Mouse (Mus musculus) monocyte, adult 2 months (primary cell): ENCODE data around the gene Ppp1r27.
A peak's percentile ranks its signal among the peaks of the same experiment; 100 is the strongest.
"Not testable (repeated sequence)": the region's sequence is repeated elsewhere in the genome, so short reads cannot be mapped to it uniquely, and the experiment has no call there.

Source experiments
- DNase-seq, 2 experiments: peaks; one replicate each; pipeline ENCODE4 v3.0.0; 2022; ENCODE audit warnings: low spot score in 2 of 2, low read depth in 1 of 2

Ppp1r27 gene

DNA sequence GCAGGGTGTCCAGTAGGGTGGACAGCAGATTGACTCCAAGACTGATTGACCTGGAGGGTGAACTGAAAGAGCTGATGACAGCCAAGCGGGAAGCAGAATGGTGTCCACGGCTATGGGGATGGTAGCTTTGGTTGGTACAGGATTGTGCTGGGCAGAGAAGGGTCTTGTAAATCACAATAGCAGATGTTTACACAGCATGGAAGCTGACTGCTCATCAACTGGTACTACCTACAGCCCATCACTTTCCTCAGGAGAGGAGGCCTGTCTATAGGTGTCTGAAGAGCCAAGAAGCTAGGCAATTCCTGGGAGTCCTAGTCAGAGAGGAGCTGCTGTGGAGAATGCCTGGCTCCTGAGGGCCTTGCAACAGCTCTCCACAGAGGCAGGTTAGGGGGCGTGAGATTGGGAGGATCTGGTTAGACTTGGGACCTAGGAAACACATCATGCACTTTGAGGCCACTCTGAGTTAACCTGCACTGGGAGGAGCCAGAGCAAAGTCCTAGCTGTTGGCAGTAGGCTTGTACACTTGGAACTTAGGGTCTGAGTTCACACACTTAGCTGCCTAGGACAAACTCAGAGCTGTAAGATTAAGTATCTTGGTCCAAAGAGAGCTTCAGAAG lies 25.5 kb upstream of the Ppp1r27 start:
- DNase-seq, result no peak

GRCm38 (mm10) chr11:120575940-120576339 lies 25.0 kb upstream of the Ppp1r27 start:
- no peak for DNase-seq

- no peak for DNase-seq
Observed at GRCm38 (mm10) chr11:120575046-120575445, 24.1 kb upstream of the Ppp1r27 start.

DNA sequence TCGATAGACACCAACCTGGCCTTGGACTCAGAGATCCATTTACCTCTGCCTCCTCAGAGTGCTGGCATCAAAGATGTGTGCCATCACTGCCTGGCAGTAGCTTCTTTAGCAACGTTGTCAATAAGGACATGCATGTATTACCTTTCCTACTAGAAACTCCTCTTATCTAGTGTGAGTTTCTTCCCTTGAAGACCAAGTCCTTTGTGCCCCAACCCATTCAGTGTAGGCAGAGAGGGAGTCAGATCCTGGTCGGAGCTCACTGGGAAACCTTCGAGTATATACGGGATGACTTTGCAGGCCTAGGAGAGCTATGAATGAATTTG lies 23.3 kb upstream of the Ppp1r27 start:
- no peak for DNase-seq

GRCm38 (mm10) chr11:120573585-120574277 lies 22.8 kb upstream of the Ppp1r27 start:
- no peak for DNase-seq

DNA sequence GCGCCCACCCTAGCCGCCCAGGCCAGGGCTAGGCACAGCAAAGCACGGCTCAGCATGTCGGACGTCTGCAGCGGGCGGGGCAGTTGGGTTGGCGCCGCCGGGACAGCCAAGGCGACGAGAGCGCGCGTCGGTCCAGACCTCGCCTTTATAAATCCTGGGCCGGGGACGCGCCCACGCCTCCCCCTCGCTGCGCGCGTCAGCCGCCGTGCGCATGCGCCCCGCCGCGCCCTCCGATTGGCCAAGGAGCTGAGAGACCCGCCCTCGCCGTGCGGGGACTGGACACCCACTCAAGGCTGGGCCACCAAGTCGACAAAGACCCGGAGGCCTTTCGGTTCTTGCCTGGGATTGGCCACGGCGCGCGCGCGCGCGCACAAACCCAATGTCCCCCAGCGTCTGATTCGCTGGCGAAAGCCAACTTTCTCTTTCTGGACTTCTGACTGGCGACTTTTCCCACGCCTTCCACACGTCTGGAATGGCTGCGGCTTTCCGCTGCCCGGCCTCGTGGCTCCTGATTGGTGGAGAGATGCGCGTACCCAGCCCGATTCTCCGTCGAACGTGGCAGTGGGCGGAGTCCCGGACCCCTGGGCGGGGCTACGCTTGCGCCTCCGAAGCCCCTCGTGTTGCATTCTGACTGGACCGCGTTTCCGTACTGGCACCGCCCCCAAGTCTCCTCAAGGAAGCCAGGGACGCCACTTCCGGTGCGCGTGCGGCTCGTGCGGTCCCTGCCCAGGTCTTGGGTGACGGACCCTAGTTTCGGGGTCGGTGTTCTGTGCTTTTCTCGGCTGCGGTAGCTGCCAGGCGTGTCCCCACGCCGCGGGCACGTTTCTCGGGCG lies 22.0 kb upstream of the Ppp1r27 start, which contains the start of gene P4hb:
TSS of gene P4hb (minus strand) at position 502 of the 833 bp plus-strand sequence.
- peak; percentile 98 to 99 for DNase-seq

- no peak for DNase-seq
Observed at GRCm38 (mm10) chr11:120572417-120572751, 21.5 kb upstream of the Ppp1r27 start.

GRCm38 (mm10) chr11:120571754-120572416 lies 21.0 kb upstream of the Ppp1r27 start:
- no peak for DNase-seq

DNA sequence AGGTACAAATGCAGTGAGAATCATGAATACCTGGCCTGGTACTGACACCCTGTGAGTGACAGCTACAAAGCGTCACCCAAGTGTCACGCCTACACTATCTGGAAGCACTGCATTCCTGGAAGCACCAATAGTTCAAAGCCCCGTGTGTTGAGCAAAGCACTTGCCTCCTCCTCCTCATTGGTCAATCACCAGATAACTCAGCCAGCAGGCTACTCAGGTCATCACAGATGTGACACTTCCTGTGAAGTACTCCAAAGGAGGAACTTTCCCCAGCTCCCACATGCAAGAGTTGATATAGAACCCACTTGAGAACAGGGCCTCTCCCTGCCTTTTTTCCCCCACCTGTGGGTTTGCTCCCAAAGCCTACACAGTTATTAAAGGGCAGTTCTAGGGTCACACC lies 20.2 kb upstream of the Ppp1r27 start:
- DNase-seq, result no peak

GRCm38 (mm10) chr11:120568324-120568723 lies 17.4 kb upstream of the Ppp1r27 start:
- DNase-seq, result no peak

DNA sequence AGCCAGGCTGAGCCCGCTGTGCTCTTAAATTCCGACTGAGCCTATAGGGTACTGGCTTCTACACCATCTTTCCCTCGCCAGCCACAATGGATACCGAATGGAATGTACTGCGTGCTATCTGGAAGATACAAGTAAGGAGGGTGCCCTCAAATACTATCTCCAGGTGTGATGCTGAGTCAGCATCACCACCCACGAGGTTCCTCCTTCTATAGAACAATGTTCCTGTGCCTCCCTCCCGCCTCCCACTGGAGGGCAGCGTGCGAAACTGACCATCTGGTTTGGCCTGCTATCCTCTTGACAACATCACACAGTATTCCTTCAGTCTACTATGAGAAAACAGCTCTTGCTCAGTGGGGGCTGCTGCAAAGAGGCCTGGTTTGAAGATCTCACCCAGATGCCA lies 14.2 kb upstream of the Ppp1r27 start:
- DNase-seq, result no peak

GRCm38 (mm10) chr11:120562949-120563348 lies 12.0 kb upstream of the Ppp1r27 start:
- DNase-seq, result no peak

GRCm38 (mm10) chr11:120560952-120561728 lies 10.2 kb upstream of the Ppp1r27 start:
- DNase-seq, result no peak

DNA sequence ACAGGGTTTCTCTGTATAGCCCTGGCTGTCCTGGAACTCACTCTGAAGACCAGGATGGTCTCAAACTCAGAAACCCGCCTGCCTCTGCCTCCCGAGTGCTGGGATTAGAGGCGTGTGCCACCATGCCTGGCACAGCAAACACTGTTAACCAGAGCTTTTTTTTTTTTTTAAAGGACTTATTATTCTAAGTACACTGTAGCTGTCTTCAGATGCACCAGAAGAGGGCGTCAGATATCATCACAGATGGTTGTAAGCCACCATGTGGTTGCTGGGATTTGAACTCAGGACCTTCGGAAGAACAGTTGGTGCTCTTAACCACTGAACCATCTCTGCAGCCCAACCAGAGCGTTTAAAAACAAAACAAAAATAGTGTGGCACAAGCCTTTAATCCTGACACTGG lies 7.9 kb upstream of the Ppp1r27 start:
- not testable (repeated sequence) for DNase-seq

DNA sequence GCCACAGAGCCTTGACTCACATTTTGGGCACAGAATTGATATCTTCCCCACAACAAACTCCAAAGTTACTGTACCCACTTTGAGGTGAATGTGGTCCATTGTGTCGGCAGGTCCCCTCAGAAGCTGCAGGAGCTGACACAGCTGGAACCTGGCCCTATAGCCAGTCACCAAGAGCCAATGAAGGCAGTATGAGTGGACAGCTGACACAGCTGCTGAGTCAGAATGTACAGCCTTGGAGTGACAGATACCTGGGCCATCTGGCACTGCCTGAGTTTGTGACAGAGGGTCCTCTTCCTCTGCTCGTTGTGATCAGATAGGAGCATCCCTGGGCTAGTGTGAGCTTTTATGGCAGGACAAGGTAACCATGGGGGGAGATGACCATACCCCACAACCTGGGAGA lies 4.3 kb upstream of the Ppp1r27 start:
- DNase-seq, result no peak

DNA sequence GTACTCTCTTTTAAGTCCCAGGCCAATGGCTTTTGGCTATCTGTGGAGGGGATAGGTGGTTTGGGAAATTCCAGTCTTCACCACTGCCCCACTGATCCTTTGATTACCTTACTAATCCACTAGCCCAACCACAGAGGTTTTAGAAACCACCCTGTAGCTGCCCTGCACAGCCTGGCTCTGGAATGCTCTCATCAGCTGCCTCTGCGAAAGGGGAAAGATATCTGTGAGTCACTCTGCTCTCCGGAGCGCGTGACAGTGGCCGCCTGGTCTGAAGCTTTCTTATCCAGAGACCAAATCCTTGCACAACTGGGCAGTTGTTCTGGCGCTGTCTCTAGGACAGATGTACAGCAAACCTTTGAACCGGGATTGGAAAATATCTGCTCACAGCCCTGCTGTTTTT lies 3.9 kb upstream of the Ppp1r27 start:
- no peak for DNase-seq

DNA sequence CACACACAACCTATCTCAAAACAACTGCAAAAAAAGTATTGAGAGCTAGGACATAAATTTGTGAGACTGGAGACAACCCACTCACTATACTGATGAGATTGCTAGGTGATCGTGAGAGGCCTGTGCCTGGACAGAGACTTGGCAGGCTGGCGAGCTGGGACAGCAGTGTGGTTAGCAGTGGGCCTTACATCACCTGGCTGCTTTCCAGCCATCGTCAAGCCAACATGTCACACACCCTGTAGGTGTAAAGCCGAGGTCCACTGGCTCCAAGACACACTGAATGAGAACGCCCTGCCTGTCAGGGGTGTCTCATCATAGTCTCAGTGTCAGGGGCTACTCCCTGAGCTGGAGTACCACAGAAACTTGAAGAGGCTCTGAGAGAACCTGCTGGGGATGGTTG lies 1.8 kb upstream of the Ppp1r27 start:
- no peak for DNase-seq

DNA sequence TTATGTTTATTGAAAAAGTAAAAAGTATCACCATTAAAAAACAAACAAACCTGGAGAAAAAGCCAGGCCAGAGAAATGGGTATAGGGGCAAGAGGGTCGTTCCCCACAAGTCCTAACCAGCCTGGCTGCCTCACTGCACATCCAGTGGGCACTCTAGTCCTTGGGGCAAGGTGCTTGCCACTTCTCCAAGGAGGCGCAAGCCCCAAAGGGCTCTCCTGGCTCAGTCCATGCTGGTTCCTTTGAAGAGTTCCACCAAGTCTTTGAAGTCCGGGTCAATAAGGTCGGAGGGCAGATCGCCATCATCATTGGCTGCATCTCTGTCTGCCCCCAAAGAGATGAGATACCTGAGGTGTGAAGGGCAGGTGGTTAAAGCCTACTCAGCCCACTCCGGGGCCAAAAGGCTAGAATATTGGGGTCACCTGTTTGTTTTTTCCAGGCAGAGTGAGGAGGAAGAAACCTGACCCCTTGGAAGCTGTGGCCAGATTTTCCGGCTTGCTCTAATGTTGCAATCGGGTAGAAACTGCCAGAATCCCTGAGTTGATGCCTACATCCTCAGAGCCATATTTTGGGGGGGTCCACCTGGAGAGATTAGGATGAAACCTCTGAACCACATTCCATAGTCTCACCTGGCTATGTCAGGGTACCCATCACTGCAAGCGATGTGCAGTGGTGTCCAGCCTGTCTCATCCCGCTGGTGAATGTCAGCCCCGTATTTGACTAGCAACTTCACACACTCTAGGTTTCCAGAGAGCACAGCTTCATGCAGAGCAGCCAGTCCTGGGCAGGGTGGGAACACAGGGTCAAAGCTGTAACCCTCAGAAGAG lies 734 bp downstream of the Ppp1r27 start:
- no peak for DNase-seq

- peak; percentile 70 to 85 for DNase-seq
Observed at GRCm38 (mm10) chr11:120549168-120549945, 1.6 kb downstream of the Ppp1r27 start, which contains the start of gene Mcrip1. Gene Mcrip1, minus strand, starts transcription at chr11:120549727.
